Mouse (Mus musculus) right cerebral cortex, postnatal 25 days (tissue): ENCODE data around the gene Nlrx1.

Experiments
- DNase-seq: peaks from one replicate; pipeline ENCODE4 v3.0.0; 2022

The Nlrx1 gene

DNA sequence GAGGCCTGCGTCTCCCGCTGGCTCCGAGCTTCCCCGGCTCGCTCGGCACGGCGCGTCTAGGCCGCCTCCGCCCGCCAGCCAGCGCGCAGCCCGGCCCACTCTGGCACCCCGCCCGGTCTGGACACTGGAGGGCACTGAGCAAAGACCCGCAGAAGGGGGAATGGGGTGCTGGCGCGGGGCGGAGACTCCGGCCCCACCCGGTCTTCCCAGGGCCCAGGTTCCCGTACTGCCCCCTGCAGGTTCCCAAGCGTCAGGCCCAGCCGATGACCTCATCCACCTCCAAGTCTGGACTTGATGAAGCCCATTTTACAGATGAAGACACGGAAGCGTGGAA lies 405 bp downstream of the Nlrx1 start:
- DNase-seq: peak; percentile 84

DNA sequence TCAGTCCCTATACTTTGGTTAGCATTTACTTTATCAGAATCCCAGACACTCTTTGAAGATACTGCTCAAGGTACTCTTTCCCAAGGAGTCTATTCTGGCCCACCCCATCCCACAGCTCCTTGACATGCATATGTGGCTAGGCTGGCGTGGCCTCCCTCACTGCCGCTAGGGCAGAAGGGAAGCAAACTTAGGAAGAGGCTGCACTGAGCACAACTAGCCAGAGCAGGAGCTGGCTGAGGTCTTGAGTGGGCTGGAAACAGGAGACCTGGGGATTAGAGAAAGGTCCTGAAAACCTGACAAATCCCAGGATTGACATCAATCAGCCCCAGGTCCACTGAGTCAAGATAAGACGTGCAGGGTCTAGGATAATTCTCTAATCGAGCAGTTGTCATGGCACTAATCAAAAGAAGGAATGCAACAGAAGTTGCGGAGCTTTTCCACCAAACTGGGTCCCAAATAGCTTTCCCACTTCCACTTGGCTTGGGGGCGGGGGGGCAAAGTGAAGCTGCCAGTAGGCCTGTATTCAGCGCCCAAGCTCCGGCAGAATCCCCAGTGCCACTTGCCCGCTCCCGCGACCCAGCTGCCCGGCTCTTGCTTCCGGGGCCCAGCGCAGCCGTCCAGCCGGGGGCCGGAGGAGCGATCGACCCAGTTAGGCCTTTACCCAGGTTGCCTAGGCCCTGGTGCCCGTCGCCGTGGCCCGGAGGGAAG lies 926 bp downstream of the Nlrx1 start:
- no peak for DNase-seq

DNA sequence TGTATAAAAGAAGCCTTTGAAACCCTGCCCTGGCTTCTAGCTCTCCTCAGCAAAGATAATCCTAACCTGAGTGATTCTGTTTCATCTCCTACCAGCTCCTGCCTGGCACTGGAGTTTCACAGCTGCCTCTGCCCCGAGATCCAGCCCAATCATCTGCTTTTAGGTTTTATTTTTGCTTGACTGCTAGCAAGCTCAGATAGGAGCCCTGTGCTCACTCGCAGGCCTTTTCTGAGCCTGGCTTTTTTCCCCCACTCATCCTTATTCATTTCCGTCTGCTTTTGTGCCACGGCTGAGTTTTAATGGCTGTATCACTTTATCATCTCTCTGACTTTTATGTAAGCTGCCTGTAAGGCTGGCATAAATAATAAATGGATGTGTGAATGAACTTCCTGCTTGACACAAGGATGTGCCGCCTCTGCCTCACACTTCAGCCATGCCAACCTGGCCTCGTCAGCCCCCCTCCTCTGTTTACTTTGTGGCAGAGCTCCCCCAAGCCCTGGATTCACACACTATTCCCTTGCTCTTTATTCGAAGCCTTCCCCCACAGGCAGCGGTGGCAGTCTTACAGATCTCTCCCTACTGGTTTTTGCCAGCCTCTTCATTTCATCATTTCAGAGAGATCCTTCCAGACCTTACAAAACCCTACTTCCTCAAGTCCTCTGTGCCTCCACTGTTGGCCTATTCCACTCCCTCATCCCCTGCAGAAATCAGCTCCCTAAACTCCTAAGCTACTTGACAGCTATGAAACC lies 1.7 kb downstream of the Nlrx1 start:
- DNase-seq: peak; percentile 46

DNA sequence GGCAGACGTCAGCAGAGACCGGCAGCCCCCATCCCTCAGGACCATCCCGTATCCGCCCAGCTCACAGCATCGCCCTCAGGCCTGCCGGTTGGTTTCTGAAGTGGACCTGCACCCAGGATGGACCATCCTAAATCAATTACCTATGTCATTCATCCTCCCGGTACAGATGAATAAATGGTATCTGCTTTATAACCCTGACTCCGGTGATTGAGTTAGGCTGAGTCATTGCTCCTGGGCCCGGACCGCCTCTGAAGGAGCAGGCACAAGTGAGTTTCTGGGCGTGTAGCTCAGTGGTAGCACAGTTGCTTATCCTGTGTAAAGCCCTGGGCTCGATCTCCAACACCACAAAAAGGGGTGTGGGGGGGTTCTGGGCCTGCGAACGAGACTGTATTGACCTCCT lies 7.0 kb downstream of the Nlrx1 start:
- DNase-seq: no peak

DNA sequence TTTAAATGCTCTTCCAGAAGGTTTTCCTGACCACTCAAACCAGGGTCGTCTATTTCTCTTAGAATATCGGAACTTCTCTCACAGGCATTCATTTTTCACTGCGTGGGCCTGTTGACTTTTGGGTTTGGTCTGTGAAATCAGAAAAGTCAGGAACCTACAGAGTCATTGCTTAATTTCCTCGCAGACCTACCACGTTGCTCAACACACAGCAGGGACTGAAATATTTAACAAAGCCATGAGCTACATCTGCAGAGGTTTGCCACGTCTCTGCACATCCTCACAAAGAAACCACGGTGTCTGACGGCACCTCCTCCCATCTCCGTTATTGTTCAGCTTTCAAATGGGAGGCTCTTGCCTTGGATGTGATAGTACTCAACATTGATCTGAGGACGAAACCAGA lies 9.4 kb downstream of the Nlrx1 start:
- no peak for DNase-seq

DNA sequence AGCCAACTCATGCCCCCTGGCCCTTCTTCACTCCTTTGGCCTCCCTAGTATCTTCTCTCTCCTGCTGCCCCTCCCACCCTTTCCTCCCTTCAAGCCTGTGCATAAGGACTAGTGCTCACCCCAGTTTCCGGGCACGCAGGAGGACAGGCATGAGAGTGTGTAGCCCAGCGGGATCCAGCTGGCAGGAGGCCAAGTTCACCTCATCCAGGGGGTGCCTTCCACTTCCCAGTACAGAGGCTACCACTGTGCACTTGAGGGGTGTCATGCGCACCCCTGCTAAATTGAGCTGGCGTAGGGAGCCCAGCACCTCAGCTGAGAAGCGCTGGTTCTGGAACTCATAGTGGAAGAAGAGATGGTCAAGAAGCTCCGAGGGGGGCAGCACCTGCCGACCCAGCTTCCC lies 12.2 kb downstream of the Nlrx1 start:
- no peak for DNase-seq

GRCm38 (mm10) chr9:44255136-44255521 lies 13.3 kb downstream of the Nlrx1 start:
- no peak for DNase-seq

DNA sequence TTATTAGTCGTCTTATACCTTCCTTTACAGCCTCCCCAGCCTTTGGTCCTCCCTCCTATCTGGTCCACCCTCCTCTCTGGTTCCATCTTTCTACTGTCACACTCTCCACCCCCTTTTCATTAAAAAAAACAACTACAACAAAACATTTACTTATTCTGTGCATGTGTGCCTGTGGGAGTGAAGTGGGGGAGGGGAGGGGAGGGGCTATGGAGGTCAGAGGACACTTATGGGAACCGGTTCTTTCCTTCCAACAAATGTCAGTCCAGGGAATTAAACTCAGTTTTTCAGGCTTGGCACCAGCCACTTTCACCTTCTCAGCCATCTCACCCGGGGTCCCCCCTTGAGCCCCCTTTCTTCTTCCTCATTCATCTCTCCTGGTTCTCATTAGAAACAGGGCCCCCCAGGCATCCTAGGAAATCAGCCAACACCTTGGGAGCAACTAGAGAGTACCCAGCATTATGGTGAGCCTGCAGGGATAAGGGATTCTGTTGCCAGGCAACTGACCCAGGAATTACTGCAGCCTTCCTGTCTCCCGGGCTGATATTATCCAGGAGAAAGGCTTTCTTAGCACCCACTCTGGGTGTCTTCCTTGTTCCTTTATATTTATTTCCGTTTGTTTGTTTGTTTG lies 13.8 kb downstream of the Nlrx1 start:
- no peak for DNase-seq

GRCm38 (mm10) chr9:44253441-44253840 lies 15.0 kb downstream of the Nlrx1 start:
- DNase-seq: no peak

- no peak for DNase-seq
These were observed 17.1 kb downstream of the Nlrx1 start, which contains the start of gene Pdzd3 for GRCm38 (mm10) chr9:44251314-44251713. Gene Pdzd3 (minus strand): TSS chr9:44251471.

GRCm38 (mm10) chr9:44250445-44250844 lies 18.0 kb downstream of the Nlrx1 start:
- DNase-seq: no peak

GRCm38 (mm10) chr9:44249181-44250146 lies 18.9 kb downstream of the Nlrx1 start:
- peak; percentile 57 for DNase-seq

GRCm38 (mm10) chr9:44247907-44248306 lies 20.5 kb downstream of the Nlrx1 start:
- DNase-seq: no peak

DNA sequence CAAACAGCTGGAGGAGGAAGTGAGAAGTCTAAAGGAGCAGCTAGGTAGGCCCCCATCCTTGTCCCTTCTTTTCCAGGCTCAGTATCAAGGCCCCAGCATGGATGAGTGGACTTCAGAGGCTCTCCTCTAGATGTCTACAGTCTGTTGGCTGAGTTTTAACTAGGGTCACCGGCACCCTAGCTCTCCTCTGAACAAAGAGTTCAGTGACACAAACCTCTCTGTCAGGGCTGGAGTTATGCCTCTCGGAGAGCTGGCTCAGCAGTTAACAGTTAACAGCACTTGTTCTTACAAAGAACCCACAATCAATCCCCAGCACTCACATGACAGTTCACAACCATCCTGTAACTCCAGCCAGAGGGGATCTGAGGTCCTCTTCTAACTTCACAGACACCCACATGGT lies 24.8 kb downstream of the Nlrx1 start:
- DNase-seq: no peak

DNA sequence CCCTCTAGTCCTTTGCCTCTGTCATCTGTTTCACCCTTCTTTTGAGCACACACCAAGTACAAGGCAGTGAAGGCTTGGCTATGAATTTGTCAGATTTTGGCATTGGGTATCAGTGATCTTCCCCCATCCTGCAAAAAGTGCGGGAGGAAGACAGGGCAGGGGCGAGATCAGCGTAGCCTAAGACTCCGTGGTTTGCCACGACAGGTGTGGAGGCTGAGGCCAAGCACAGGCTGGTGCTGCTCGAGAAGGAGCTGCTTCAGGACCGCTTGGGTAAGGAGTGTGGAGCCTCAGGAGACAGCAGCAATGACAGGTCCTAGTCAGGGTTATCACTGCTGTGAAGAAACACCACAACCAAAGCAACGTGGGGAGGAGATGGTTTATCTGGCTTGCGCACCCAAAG lies 27.0 kb downstream of the Nlrx1 start:
- no peak for DNase-seq

DNA sequence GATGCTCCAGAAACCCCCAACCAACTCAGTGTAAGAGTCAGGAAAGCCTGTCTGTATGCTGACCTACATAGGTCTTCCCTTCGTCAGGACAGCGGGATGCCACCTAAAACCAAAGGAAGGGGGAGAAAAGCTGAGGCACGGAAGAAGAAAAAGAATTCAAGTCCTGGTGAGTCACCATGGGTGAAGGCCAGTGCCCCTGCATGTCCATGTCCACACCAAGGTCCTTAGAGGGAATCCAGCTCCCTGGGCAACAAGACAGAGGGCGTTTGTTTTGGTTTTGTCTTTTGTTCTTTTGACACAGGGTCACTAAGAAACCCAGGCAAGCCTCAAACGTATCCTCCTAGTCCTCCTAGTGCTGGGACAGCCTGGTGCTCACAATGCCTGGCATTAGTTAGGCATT lies 27.5 kb downstream of the Nlrx1 start:
- no peak for DNase-seq

GRCm38 (mm10) chr9:44240399-44240798 lies 28.0 kb downstream of the Nlrx1 start, which contains the start of gene Ccdc153:
Gene Ccdc153 (plus strand): TSS chr9:44240676.
- DNase-seq: no peak

GRCm38 (mm10) chr9:44239447-44239846 lies 29.0 kb downstream of the Nlrx1 start:
- DNase-seq: no peak

DNA sequence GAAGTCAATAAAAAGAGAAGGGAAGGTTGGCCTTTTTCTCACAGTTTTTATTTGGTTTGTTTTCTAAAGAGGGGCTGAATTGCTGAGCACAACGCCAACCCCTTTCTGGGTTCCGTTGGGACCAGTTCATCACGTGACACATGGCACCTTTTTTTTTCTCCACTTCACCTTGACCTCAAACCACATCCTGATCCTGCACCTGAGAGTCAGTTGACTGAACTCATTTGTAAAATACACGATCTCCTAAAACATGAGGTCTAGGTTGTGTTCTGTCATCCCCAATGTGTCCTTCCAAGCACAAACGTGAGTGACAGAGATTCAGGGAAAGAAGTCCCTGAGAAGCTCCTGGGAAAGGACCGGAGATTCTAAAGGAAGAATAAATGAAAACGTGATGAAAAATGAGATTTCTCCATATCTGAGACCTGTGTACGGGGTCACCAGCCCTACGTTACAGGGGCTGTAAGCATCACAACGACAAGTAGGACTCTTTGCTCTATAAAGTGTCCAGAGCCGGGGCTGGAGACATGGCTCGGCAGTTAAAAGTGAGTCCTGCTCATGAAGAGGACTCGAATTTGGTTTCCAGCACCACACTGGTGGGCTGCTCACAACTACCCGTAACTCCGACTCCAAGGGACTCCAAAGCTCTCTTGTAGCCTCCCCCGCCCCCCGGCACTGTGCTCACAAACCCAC lies 29.8 kb downstream of the Nlrx1 start:
- no peak for DNase-seq

GRCm38 (mm10) chr9:44237128-44237527 lies 31.3 kb downstream of the Nlrx1 start:
- no peak for DNase-seq

GRCm38 (mm10) chr9:44236601-44237000 lies 31.8 kb downstream of the Nlrx1 start:
- DNase-seq: no peak
